Mouse (Mus musculus) intestine, embryonic 14.5 days (tissue): ENCODE measurements around the gene Dpm1. TPM values are rescaled to one million over a fixed set of nuclear protein-coding genes. Genes with fewer than 3 reads are reported as not detected.

ENCODE experiments used
- ATAC-seq: fragments of 200-750 bp; cut with Nextera tagmentation; replicated peaks from 2 replicates; pipeline ENCODE4 v1.8.0; 2017; ENCODE audit warnings: low read depth, moderate number of reproducible peaks, moderate TSS enrichment, moderate library complexity; ENCODE audit not compliant: low FRiP score, low TSS enrichment
- DNase-seq: peaks from one replicate; pipeline ENCODE4 v3.0.0-alpha.2; 2018; ENCODE audit warnings: low spot score
- H3K27ac ChIP-seq: fragments of 300-500 bp; sonication (generic); 2 replicates; pipeline ENCODE4 v1.5.1; 2014; ENCODE audit warnings: low read depth, mild to moderate bottlenecking, control low read depth
- H3K27me3 ChIP-seq: fragments of 300-500 bp; sonication (generic); replicated peaks from 2 replicates; pipeline ENCODE4 v1.6.1; 2014; ENCODE audit warnings: low read length, control low read depth; ENCODE audit not compliant: control insufficient read depth, insufficient read depth
- H3K36me3 ChIP-seq: fragments of 300-500 bp; sonication (generic); 2 replicates; pipeline ENCODE4 v1.6.1; 2014; ENCODE audit warnings: low read length, control low read depth; ENCODE audit not compliant: control insufficient read depth, insufficient read depth
- H3K4me1 ChIP-seq: fragments of 300-500 bp; sonication (generic); replicated peaks from 2 replicates; pipeline ENCODE4 v1.6.1; 2014; ENCODE audit warnings: low read length, control low read depth, mixed read lengths; ENCODE audit not compliant: control insufficient read depth, insufficient read depth
- H3K4me2 ChIP-seq: fragments of 300-500 bp; sonication (generic); 2 replicates; pipeline ENCODE4 v1.6.1; 2014; ENCODE audit warnings: low read length
- H3K4me3 ChIP-seq: fragments of 300-500 bp; sonication (generic); 2 replicates; pipeline ENCODE4 v1.5.1; 2014; ENCODE audit warnings: low read depth, low read length, control low read depth, mixed read lengths
- H3K9ac ChIP-seq: fragments of 300-500 bp; sonication (generic); 2 replicates; pipeline ENCODE4 v1.6.1; 2014; ENCODE audit warnings: mild to moderate bottlenecking, low read length
- H3K9me3 ChIP-seq: fragments of 300-500 bp; sonication (generic); 2 replicates; pipeline ENCODE4 v1.6.1; 2016; ENCODE audit warnings: low read length, control low read depth; ENCODE audit not compliant: control insufficient read depth
- WGBS: fragments of 180-500 bp; shearing (Covaris S2); extraction: QIAGEN DNeasy Blood & Tissue Kit; methylation state at CpG from one replicate; pipeline ENCODE4 v1.1.7; 2014; 5-methylcytosine and 5-hydroxymethylcytosine counted together
- polyA plus RNA-seq: library from polyadenylated mRNA; unstranded; fragments of >200 nt; fragmentation: Nextera tagmentation; extraction: Ambion mirVana; gene quantifications from 2 replicates; pipeline ENCODE4 v1.2.1, GENCODE M21; 2014

Gene Dpm1
- polyA plus RNA-seq, 1 experiment from 2014 or later, result 76.4 TPM

DNA sequence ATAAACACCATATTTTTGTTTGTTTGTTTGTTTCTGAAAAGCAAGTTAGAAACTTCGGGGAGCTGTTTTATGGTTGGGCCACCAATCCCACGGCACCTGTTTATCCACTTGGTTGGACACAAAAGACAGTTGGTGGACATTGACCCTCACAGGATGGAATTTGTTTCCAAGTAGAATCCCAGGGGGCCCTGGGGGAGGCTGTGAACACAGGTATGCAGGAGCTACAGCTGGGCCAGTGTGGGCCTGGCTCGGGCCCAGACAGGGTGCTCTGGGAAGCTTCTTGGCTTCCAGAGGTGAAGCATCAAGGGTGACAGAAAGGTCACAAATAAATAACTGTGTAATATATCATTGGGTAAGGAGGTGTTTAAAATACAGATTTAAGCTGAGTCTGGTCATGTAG is 26.1 kb upstream of the Dpm1 start:
- no peaks in the 10 kb centered on the region for H3K4me1 ChIP-seq
- H3K27me3 ChIP-seq, result no peaks in the 10 kb centered on the region
- 44% methylated on average over 3 of the region's 3 CpGs for WGBS
- H3K36me3 ChIP-seq, result no peaks in the 10 kb centered on the region
- no peak overlapping the region for H3K9ac ChIP-seq
- no peak overlapping the region for H3K4me3 ChIP-seq
- H3K9me3 ChIP-seq, result no peaks in the 10 kb centered on the region
- no peak overlapping the region for H3K4me2 ChIP-seq
- DNase-seq (no peak), ATAC-seq (no peak)
- H3K27ac ChIP-seq, result no peak overlapping the region

DNA sequence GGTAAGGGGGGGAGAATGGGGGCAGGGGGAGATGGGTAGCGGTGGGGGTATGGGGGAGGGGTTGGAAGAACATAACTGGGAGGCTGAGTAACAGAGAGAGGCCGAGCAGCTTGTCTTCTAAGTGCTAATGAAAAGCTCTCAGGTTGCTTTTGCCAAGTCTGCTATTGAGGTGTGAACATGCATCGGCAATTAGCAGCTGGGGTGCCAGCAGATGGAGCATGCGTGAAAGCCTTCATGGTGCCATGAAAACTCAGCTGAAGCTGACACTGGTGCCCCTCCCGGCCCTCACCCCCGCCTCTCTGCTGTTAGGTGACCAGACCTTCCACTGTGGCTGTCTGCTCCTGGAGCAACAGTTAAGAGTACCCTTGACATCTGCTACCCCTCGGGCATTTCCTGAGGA is 23.4 kb upstream of the Dpm1 start:
- WGBS, result 33% methylated on average over 7 of the region's 7 CpGs
- H3K27ac ChIP-seq, result no peak overlapping the region
- H3K27me3 ChIP-seq, result no peaks in the 10 kb centered on the region
- ATAC-seq (no peak), DNase-seq (no peak)
- no peak overlapping the region for H3K9ac ChIP-seq
- no peaks in the 10 kb centered on the region for H3K9me3 ChIP-seq
- no peak overlapping the region for H3K4me2 ChIP-seq
- no peaks in the 10 kb centered on the region for H3K4me1 ChIP-seq
- H3K4me3 ChIP-seq, result no peak overlapping the region
- no peaks in the 10 kb centered on the region for H3K36me3 ChIP-seq

DNA sequence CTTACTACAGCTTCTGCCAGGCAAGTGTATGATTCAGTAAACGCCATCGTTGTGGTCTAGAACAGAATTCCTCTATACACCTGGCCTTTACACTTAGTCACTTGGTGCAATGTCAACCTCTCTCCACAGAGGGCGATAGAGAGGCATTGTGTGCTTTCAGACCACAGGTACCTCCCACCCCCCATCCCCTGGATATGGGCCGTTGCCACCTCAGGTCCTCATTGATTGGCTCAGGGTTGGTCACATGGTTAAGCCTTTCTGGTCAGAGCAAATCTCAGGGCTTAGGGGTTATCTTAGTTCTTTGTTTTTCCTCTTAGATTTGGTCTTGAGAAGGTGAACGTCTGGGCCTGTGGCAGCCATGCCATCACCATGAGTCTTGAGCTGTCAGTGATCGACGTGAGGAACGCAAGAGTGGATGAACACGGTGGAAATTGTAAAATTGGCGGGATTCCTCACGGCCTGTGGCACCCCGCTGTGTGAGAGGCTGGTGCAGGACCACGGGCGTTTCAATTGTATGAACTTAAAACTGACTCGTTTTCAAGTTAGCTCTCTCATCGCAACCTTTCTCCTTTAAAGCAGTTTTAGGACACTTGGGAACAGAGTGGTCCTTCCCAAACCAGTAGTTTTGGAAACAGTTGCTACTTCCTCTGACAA is 22.4 kb upstream of the Dpm1 start:
- Histone ChIP-seq H3K27me3 (no peaks in the 10 kb centered on the region), H3K4me2 (0 out of 2 replicates have a peak overlapping the region, but pooled peaks have one; percentile 20), H3K36me3 (no peaks in the 10 kb centered on the region), H3K9me3 (no peaks in the 10 kb centered on the region), H3K9ac (no peak overlapping the region), H3K4me3 (no peak overlapping the region), H3K4me1 (no peaks in the 10 kb centered on the region), H3K27ac (no peak overlapping the region)
- ATAC-seq (no peak; the same call in 1 of the 2 replicates), DNase-seq (peak; percentile 65)
- 14% methylated on average over 16 of the region's 16 CpGs for WGBS

DNA sequence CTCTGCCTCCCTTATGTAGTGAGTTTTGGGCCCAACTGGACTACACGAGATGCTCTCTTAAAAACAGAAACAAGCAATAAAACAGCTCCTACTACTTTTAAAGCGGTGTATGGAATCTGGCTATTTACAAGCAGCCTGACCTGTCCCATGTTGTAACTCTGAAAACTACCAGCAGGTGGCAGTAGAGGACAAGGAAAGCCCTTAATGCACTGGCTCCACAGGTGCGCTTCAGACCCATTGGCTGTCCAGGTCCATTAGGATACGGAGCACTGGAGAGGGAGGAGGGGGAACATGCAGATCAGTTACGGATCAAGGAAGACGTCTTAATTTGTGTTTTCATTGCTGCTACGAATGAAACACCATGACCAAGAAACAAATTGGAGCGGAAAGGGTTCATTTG is 19.9 kb upstream of the Dpm1 start:
- DNase-seq (peak; percentile 97), ATAC-seq (peak; percentile 58; the same call in 1 of the 2 replicates)
- no peak overlapping the region for H3K9ac ChIP-seq
- no peak overlapping the region for H3K4me2 ChIP-seq
- 15% methylated on average over 8 of the region's 8 CpGs for WGBS
- no peak overlapping the region for H3K27ac ChIP-seq
- H3K36me3 ChIP-seq, result no peaks in the 10 kb centered on the region
- no peak overlapping the region for H3K4me3 ChIP-seq
- H3K27me3 ChIP-seq, result no peaks in the 10 kb centered on the region
- H3K9me3 ChIP-seq, result no peaks in the 10 kb centered on the region
- H3K4me1 ChIP-seq, result no peaks in the 10 kb centered on the region

DNA sequence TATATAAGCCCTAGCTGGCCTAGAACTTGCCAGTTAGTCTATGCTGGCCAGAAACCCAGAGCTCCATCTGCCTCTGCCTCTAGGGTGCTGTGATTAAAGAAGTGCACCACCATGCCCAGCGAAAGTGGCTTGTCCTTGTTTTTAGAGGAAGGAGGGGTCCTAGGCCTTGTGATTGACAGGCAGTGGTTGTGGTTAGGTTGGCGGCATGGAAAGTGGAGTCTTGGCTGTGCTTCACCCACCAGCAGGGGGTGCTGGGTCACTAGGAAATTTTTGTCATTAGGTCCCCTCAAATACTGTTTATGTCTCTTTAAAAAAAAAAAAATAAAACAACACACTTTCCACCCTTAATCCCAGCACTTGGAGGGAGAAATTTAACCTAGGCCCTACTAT is 18.5 kb upstream of the Dpm1 start:
- Histone ChIP-seq H3K4me2 (no peak overlapping the region), H3K4me1 (no peaks in the 10 kb centered on the region), H3K27ac (no peak overlapping the region), H3K4me3 (no peak overlapping the region), H3K9ac (no peak overlapping the region), H3K27me3 (no peaks in the 10 kb centered on the region), H3K36me3 (no peaks in the 10 kb centered on the region), H3K9me3 (no peaks in the 10 kb centered on the region)
- no peak for ATAC-seq
- 41% methylated on average over 2 of the region's 2 CpGs for WGBS
- DNase-seq, result no peak

DNA sequence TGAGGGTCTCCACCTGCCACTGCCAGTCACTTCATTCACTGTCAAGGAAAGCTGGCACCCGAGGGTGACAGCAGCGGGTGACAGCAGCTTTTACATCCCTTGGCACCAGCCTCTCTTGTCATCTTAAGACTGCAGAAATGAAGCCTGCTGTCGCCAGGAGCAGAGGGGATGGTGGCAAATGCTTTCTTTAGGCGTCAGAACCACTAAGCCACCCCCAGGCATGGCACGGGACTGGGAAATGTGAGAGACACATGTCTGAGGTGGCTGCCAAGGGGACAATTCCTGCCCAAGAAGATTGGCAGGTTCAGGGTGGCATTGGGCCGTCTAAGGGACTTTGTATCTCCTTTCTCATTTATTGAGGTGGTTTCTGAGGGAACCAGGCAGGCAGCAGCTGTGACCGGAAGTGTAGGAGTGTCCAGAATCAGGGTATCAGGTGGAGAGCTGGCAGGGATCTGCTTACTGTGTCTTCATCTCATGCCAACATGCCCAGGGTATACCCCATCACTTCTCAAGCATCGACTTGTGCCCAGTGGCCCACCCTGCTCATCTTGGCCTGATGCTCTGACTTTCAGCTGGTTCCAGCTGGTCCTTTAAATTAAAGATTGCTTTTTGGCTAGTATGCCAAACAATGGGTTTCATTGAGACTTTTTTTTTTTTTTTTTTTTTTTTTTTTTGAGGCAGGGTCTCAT is 17.9 kb upstream of the Dpm1 start:
- no peaks in the 10 kb centered on the region for H3K9me3 ChIP-seq
- no peak overlapping the region for H3K9ac ChIP-seq
- H3K27me3 ChIP-seq, result no peaks in the 10 kb centered on the region
- H3K4me3 ChIP-seq, result no peak overlapping the region
- no peak overlapping the region for H3K4me2 ChIP-seq
- 80% methylated on average over 8 of the region's 8 CpGs for WGBS
- DNase-seq (no peak), ATAC-seq (no peak)
- no peaks in the 10 kb centered on the region for H3K4me1 ChIP-seq
- no peaks in the 10 kb centered on the region for H3K36me3 ChIP-seq
- H3K27ac ChIP-seq, result no peak overlapping the region

DNA sequence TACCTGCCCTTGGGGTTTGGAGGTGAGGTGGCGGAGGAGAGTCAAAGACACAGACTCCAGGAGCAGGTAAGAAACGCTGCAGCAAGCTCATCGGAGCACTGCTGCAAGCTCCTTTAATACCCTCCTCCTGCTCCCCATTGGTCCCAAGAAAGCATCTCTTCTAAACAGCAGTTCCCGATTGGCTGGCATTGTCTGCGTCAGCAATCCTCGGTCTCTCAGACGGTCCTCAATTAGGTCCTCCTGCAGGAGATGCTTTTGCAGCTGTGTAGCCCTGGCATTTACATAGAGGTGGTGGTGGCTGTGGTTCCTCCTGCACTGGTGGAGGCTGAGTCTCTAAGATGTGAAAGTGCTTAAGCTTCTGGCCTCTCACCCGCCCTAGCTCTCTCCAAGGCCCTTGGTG is 15.2 kb upstream of the Dpm1 start:
- 35% methylated on average over 8 of the region's 8 CpGs for WGBS
- no peak overlapping the region for H3K27ac ChIP-seq
- H3K4me2 ChIP-seq, result no peak overlapping the region
- DNase-seq, result no peak
- H3K36me3 ChIP-seq, result no peaks in the 10 kb centered on the region
- H3K9ac ChIP-seq, result no peak overlapping the region
- H3K4me1 ChIP-seq, result no peaks in the 10 kb centered on the region
- 0 out of 2 replicates have a peak, but pooled peaks cover 6% of the 10 kb centered on the region for H3K27me3 ChIP-seq
- H3K9me3 ChIP-seq, result no peaks in the 10 kb centered on the region
- no peak overlapping the region for H3K4me3 ChIP-seq
- ATAC-seq, result no peak

DNA sequence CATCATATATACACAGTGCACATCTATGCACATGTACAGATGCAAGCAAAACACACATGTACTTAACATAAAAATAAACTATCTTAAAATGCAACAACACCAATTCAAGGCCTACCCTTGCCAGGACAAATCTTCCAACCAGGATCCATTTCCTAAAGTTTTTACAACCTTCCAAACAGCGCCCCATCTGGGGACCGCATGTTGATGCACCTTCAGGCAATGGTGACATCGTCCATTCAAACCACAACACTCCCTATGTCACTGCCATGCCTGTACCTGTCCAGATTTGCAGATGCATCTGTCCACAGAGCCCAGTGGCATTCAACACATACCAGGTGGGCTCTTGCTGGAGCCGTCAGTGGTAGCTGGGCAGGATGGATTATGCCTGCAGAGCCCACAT is 12.9 kb upstream of the Dpm1 start:
- DNase-seq (no peak), ATAC-seq (no peak)
- H3K27ac ChIP-seq, result no peak overlapping the region
- 0 out of 2 replicates have a peak, but pooled peaks cover 6% of the 10 kb centered on the region for H3K27me3 ChIP-seq
- no peaks in the 10 kb centered on the region for H3K4me1 ChIP-seq
- no peak overlapping the region for H3K4me3 ChIP-seq
- 72% methylated on average over 4 of the region's 4 CpGs for WGBS
- H3K36me3 ChIP-seq, result no peaks in the 10 kb centered on the region
- H3K9me3 ChIP-seq, result no peaks in the 10 kb centered on the region
- no peak overlapping the region for H3K9ac ChIP-seq
- no peak overlapping the region for H3K4me2 ChIP-seq

DNA sequence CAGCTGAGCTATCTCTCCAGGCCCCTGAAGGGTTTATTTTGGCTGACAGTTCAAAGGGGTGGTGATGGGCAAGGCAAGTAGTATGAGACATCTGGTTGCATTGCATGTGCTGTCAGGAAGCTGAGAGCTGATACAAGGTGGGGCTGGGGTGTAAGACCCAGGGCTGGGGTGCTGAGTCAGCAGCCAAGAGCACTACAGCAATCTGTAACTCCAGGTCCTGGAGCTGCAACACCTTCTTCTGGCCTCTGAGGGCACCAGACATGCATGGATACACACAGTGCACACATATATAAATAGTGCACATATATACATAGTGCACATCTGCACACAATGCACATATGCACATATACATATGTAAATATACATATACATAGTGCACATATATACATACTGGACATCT is 12.4 kb upstream of the Dpm1 start:
- 0 out of 2 replicates have a peak, but pooled peaks have one; percentile 40 for ATAC-seq

More for the DNA sequence above, 12.4 kb upstream of the Dpm1 start:
- Histone ChIP-seq H3K27me3 (0 out of 2 replicates have a peak, but pooled peaks cover 6% of the 10 kb centered on the region), H3K4me3 (no peak overlapping the region), H3K9ac (no peak overlapping the region), H3K4me1 (no peaks in the 10 kb centered on the region), H3K9me3 (no peaks in the 10 kb centered on the region), H3K36me3 (no peaks in the 10 kb centered on the region), H3K27ac (no peak overlapping the region), H3K4me2 (no peak overlapping the region)
- no peak for DNase-seq
